Mouse (Mus musculus) gastrocnemius, postnatal 36 days (tissue): ENCODE results near the gene Sco2. TPM values are rescaled to one million over a fixed set of nuclear protein-coding genes. Genes with fewer than 3 reads are reported as not detected.

Source experiments
- DNase-seq, 2 experiments: peaks; one replicate each; pipeline ENCODE4 v3.0.0; 2022
- intact Hi-C: fragments of 180-260 bp; cut with DNase I; formaldehyde crosslinking; loops from one replicate; pipeline ENCODE4 v1.15.1; 2025
- total RNA-seq, 2 experiments: library from RNA; stranded (reverse); gene quantifications; 2 replicates each; pipeline ENCODE4 v1.2.3; 2021

Gene Sco2
- total RNA-seq, 2 experiments from 2014 or later: 12.0 to 19.1 TPM

DNA sequence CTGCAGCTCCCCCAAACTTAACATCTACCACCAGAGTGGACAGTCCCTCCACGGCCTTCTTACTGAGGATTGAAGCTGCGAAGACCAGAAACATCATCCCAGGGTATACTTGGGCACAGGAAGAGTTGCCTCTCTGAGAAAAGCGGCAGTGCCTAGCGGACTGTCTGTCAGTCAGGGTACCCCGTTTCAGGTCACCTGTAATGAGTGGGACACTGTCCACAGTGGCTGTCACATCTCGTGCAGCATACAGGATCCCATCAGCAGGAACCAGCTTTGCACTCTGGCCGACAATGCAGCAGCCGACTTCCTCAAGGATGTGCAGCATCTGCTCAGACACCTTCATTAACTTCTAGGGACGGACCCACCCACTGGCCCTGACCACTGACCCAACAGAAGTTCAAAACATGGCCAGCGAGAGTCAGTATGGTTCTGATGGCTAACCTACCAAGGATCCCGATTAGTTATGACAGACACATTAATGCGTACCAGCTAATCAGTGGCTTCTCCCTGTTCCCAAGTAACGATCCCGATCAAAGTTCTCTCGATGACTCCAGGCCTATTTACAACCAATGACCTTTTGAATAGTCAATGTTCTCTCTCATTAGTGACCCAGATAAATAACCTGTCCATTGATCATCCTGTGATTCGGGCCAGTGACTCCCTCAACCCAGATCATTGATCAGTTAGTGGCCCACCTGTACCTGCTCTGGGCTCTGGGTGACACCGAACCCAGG lies 1.3 kb upstream of the Sco2 start:
- intact Hi-C loops: loop anchor here (5.0 kb wide), 1 partner anchor 52 kb away; the partner anchor contains the start of genes C730034F03Rik, Chkb, Cpt1b and Gm44502
- no peak for DNase-seq

DNA sequence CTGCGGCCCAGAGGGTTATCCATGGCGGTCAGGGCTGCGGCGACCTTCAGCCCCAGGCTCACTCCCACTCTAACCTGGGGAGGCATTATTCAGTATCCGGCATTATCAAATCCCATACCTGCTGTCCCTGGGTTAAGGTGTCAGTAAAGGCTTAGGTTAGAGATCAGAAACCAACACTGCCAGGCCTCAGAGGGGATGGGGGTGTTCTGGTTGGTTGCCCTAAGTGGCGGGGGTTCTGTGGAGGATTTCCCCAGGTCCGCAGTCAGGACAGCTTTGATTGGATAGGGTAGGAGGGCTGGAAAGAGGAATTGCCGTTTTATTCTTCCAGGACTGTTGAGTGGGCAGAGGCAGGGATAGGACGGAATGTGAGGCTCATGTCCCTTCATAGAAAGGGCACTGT lies 694 bp upstream of the Sco2 start:
- intact Hi-C loops: loop anchor here (5.0 kb wide), 1 partner anchor 53 kb away; the partner anchor contains the start of genes C730034F03Rik, Chkb, Cpt1b and Gm44502

DNA sequence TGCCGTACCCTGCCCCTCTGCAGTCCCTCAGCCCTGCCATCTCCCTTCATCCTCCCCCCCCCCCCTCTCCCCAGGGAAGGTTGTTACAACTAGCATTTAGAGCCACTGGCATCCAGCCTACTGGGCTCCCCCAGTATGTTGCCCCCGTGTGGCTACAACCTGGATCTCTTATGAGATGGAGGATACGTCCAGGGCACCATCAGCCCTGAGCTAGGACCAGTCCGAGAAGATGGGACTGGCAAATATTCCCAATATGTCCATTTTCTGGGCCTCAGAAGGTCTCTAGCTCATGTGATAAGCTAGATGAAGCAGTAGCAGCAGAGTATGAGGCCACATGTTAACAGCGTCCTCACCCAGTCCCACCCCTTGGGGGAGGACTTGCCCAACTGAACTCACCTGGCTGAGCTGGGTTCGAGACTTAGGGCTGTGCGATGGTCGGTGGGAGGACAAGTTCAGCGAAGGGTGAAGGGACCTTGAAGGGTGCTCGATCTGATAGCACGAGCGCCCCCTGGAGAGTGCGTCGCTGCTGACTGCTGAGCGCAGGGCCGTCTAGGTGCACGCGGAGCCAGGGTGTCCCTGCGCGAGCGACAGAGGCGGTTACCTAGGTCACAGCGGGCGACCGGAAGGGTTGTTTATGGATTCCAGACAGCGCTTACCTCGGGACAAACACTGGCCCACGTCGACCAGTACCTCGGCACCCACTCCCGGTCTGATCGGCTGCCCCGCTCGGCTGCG lies 452 bp downstream of the Sco2 start:
- intact Hi-C loops: loop anchor here (5.0 kb wide), 1 partner anchor 54 kb away; the partner anchor contains the start of genes C730034F03Rik, Chkb, Cpt1b and Gm44502
- peak; percentile 78 to 80 for DNase-seq

More for the DNA sequence above, 694 bp upstream of the Sco2 start:
- DNase-seq: no peak

DNA sequence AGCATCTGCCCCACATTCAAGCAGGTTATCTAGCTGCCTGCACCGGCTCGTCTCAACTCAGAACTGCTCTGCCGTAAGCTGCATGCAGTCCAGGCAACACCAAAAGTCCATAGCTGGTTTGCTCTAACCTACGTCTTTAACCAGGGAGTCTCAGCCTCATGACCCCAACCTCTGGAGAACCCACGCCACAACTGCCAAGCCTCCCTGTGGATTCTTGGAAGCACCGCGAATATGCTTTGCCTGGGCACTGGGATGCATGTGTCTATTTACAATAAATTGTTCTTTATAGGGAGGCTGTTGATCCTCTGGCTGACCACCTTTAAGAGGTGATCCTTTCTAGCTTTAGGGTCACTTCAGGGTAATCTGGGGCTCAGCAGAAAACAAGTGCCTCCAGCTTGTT lies 1.1 kb downstream of the Sco2 start:
- DNase-seq: no peak
- intact Hi-C loops: loop anchor here (5.0 kb wide), 1 partner anchor 55 kb away; the partner anchor contains the start of genes C730034F03Rik, Chkb, Cpt1b and Gm44502

DNA sequence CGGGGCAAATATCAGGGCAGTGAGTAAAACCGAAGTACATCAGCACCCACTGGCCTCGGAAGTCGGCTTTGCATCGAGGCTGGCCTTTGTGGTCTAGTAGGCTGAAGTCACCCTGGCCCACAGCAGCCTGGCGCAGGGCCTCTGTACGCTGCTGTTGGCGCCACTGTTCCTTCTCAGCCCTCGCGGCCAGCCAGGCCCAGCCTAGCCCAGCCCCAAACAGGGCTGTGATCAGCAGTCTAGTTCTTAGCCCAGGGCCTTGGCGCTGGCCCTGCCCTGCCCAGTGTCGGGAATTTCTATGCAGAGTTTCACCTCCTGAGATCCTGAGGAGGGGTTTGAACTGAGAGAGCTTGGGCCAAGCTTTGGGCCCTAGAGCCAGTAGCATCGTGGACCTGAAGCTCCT lies 1.6 kb downstream of the Sco2 start:
- DNase-seq: no peak
- intact Hi-C loops: loop anchor here (5.0 kb wide), 1 partner anchor 55 kb away; the partner anchor contains the start of genes C730034F03Rik, Chkb, Cpt1b and Gm44502

DNA sequence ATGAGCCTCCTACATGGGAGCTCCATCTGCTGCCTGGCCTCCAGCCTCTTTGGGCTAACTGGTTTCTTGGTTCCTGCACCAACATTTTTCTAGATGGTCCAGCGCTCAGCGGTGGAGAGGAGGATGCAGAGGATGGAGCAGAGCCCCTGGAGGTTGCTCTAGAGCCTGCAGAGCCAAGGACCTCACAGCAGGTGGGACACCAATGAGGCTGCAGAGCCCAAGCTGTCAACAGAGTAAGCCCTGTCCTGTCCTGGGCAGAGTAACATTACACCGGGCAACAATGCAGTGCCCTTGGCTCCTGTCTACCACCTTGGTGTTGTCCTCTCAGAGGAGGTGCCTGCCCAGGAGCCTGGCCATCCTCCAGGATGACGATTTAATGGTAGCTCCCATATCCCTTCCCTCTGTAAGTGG lies 8.5 kb downstream of the Sco2 start:
- DNase-seq: no peak
- intact Hi-C loops: no loop called here

DNA sequence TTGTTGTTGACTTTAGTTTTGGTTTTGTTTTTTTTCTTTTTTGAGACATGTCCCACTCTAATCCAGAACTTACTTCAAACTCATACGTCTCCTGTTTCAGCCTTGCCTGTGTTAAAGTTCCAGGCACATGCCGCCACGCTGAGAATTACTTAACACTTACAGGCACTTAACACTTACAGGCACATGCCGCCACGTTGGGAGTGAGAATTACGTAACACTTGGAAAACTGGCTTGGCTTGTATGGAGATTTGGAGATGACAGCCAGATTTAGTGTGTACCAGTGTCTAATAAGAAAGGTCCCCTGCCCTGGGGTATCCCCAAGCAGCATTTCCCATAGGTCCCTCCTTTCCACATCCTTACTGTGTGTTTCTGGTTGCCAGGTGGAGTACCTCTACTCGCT lies 10.6 kb downstream of the Sco2 start:
- intact Hi-C loops: no loop called here

DNA sequence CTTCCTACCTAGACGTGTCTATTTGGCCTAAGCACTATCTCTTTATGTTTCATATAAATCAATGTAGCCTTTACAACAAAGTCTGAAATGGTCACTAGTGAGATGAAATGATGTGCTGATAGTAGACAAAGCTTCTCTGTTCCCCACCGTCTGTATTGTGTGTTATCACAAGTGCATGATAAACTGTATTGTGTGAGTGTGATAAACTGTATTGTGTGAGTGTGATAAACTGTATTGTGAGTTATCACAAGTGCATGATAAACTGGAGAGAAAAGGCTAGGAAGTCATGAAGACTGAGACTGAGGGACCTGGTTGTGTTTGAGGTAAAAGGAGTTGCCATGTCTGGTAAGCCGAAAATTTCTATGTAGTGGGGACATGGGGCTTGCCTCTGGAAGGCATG lies 14.9 kb downstream of the Sco2 start:
- DNase-seq: no peak
- intact Hi-C loops: no loop called here

More for the DNA sequence above, 10.6 kb downstream of the Sco2 start:
- no peak for DNase-seq

DNA sequence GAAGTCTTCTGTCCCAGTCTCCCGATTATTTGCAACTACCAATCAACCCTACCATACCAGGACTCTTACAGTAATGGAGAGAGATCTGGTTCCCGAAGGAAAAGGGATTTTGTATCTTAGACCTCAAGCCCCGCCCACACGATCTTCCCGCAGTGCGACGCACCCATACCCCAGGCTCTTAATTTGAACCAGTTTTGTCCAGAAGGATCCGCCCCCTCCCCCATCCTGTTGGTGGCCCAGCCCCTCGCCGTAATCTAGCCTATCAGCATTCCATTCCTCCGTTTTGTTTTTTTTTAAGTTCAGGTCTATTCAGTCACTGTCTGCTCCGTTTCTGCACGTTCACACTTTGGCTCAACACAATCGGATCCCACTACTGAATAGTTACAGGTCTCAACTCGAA lies 17.3 kb downstream of the Sco2 start:
- intact Hi-C loops: no loop called here
- DNase-seq: no peak

DNA sequence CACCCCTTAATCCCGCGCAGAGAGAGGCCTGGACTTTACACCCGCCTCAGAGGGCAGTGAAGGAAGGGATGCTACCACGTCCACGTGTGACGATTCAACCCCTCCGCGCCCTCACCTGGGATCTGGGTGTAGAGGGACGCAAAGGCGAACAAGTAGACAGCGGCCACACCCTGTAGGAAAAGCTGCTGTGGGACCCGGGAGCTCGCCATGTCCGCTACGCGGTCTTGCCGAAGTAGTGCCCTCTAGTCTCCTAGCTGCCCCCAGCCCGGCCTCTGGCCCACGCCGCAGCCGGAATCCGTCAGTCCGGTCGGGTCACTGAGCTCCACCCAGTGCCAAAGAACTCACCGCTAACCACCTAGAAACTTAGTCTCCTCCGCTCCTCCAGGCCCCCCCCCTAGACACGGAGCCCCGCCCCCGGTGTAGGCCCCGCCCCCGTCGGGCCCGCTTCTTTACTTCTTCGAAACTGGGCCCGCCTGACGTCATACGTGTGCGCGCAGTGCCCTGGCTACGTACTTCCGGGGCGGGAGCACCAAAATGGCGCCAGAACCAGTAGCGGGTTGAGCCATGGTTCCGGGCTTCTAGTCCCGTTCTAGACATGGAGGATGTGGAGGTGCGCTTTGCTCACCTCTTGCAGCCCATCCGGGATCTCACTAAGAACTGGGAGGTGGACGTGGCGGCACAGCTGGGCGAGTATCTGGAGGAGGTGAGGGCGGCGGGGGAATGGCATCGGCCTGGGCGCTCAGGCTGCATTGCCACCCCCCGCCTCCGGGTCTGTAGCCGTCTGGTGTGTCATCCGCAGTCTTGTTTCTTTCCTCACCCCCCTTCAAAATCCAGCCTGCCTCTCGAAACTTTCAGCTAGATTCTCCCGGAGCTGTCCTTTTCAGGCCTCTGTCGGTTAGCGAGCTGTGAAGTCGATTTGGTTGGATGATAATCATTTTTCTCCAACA lies 18.1 kb downstream of the Sco2 start, which contains the start of the genes Lmf2 and Ncaph2:
Gene Lmf2, minus strand, starts transcription at position 419 of the 947 bp plus-strand sequence.
Gene Ncaph2, plus strand, starts transcription at position 479 of the 947 bp plus-strand sequence.
- peak; percentile 94 for DNase-seq
- intact Hi-C loops: no loop called here

DNA sequence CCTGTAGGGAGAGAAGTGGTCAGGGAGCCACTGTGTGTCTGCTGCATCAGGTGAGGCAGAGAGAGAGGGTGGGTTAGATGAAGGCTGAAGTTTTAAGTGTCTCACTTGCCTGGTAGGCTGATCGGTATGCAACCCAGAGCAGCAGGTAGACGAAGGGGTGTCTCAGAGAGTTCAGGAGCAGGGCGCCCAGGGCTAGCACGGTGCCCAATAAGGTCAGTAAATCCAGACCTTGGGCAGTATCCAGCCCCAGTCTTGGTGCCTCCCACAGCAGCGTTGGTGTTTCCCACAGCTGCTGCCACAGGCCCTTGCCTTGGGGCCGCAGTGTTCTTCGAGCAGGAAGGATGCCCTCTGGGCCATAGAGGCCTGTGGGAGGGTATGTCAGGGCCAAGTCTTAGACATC lies 19.2 kb downstream of the Sco2 start:
- intact Hi-C loops: loop anchor here (5.0 kb wide), 1 partner anchor 227 kb away; the partner anchor contains the start of gene Hdac10
- DNase-seq: no peak

DNA sequence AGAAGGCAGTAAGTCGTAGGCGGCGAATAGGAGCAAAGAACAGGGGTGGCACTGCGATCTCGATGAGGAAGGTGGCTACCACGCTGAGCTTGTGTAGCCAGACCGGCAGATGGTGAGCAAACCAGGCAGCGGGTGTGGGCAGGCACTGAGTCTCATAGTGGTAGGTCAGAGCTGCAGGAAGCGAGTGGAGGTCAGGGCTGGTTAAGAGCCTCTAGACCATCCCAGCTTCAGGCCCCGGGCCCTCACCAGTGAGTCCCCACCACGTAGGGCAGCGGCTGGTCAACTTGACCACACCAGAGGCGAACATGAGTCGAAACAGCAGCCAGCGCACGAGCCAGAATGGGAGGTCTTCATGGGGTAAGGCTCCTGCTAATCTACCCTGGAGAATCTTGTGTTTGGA lies 19.8 kb downstream of the Sco2 start:
- DNase-seq: no peak
- intact Hi-C loops: loop anchor here (5.0 kb wide), 1 partner anchor 227 kb away; the partner anchor contains the start of gene Hdac10

DNA sequence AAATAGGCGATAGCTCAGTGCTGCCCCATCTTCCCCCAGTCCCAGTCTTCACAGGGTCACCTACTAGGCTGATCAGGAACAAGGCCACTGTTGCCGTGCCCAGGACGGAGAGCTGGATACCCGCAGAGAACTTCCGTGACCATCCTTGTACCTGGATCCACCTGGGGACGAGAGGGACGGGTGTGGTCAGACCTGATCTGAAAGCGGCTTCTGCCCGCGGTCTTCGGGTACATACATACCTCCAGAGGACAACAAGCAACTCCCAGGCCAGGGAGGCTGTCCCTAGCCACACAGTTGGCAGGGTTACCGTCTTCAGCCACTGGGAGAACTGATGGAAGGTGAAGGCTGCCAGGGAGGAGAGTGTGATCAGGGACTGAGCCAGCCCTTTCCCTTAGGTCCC lies 20.9 kb downstream of the Sco2 start:
- DNase-seq: no peak
- intact Hi-C loops: loop anchor here (5.0 kb wide), 1 partner anchor 225 kb away; the partner anchor contains the start of gene Hdac10

DNA sequence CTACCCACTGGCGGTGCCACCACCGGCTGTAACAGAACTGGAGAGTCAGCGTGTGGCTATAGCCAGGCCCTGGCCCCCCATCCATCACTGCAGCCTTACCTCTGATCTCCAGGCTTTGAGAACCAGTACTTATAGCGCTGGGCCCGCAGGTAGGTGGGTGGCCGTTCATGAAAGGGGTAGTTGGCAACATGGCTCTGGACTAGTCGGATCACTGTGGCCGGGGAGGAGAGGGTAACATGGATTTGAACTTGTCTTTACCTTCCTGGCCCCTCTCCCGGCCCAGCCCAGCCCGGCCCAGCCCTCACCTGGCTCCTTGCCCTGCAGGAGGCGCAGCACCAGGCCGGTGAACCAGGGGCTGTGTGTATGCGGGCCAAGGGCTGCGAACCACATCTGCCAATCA lies 21.6 kb downstream of the Sco2 start:
- DNase-seq: no peak
- intact Hi-C loops: loop anchor here (5.0 kb wide), 1 partner anchor 225 kb away; the partner anchor contains the start of gene Hdac10

DNA sequence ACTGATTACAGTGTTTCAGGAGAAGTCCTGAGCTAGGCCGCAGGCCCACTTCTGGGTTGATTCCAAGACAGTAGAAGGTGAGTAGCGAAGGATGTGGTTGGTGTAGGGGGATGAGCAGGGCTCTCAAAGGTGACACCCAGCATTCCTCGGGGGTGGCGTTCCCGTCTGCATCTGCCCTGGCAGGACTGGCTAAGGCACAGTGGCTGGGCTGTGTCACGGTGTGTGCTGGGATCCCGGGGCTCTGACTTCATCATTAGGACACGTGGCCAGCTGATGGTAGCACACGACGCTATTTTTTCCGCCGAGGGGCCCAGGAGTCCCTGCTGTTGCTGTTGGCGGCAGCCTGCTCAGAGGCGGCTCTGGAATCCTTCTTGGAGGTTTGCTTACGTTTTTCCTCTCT lies 22.3 kb downstream of the Sco2 start:
- no peak for DNase-seq
- intact Hi-C loops: loop anchor here (5.0 kb wide), 1 partner anchor 224 kb away; the partner anchor contains the start of gene Hdac10

DNA sequence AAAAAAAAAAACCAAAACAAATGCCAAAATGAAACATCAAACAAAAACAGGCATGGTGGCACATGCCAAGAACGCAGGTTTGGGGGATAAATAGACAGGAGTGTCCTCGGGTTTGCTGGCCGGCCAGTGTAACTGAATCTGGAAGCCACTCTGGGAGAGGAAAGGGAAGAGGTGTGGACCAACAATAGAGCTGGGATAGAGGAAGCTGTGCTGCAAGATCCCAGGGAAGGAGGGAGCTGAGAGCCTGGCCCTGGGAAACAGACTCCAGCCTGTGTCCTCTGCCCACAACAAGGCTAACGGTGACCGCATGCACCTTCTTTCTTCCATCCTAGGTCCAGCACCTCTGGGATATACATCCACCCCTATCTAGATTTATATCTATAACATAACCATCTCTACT lies 23.2 kb downstream of the Sco2 start:
- intact Hi-C loops: loop anchor here (5.0 kb wide), 1 partner anchor 223 kb away; the partner anchor contains the start of gene Hdac10
- no peak for DNase-seq

DNA sequence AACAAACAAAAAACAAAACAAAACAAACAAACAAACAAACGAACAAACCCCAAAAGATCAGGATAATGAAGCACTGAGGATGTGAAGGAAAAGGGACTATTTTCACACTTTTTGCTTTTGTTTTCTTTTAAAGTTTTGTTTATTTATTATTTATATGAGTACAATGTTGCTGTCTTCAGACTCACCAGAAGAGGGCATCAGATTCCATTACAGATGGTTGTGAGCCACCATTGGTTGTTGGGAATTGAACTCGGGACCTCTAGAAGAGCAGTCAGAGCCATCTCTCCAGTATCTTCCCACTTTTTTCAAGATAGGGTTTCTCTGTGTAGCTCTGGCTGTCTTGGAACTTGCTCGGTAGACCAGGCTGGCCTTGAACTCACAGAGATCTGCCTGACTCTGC lies 30.3 kb downstream of the Sco2 start:
- DNase-seq: no peak
- intact Hi-C loops: loop anchor here (10.0 kb wide), 1 partner anchor 191 kb away; no protein-coding TSS in a partner anchor

DNA sequence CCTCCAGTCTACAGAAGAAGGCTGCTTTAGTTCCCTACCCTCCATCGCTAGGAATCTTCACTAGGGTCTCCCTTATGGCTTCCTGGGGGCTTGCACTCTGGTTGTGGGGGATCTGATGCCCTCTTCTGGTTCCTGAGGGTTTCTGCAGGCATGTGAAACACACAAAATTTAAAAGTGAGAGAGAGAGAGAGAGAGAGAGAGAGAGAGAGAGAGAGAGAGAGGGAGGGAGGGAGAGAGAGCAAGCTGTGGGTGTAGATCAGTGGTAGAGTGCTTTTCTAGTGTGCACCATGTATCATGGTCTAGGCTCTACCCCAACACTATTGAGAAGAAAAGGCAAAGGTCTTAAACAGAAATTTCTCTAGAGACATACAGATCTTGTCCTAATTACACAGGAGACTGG lies 32.0 kb downstream of the Sco2 start:
- intact Hi-C loops: loop anchor here (10.0 kb wide), 1 partner anchor 193 kb away; no protein-coding TSS in a partner anchor

DNA sequence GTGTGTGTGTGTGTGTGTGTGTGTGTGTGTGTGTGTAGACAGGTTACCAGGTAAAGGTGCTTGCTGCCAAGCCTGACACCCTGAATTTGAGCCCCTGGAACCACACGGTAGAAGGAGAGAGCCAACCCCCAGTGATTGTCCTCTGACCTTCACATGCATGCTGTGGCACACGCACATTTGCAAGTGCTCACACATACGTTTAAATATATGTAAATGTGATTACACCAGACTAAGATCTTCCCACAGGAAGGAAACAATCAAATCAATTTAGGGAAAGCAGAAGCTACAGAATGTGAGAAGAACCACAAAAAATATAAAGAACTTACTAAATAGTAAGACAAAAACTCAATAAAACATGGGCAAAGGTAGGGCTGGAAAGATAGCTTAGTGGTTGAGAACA lies 33.5 kb downstream of the Sco2 start:
- intact Hi-C loops: loop anchor here (10.0 kb wide), 1 partner anchor 195 kb away; no protein-coding TSS in a partner anchor
- DNase-seq: no peak

More for the DNA sequence above, 32.0 kb downstream of the Sco2 start:
- DNase-seq: no peak
